Mouse (Mus musculus) thymus, adult 2 months (tissue): Measurements from ENCODE around the gene Ech1. TPM values are rescaled to one million over a fixed set of nuclear protein-coding genes. Genes with fewer than 3 reads are reported as not detected.

ENCODE experiments used
- DNase-seq: peaks from one replicate; pipeline ENCODE4 v3.0.0; 2021
- H3K27ac ChIP-seq: fragments of 200-500 bp; 2 replicates; pipeline ENCODE4 v1.5.1; 2012; ENCODE audit warnings: low read length, control low read depth; ENCODE audit not compliant: control insufficient read depth, insufficient read depth
- H3K27me3 ChIP-seq: fragments of 200-500 bp; 2 replicates; pipeline ENCODE4 v1.6.1; 2012; ENCODE audit warnings: mild to moderate bottlenecking, low read length, moderate library complexity, mixed read lengths; ENCODE audit not compliant: control insufficient read depth, insufficient read depth
- H3K36me3 ChIP-seq: fragments of 200-500 bp; 2 replicates; pipeline ENCODE4 v1.6.1; 2012; ENCODE audit warnings: mild to moderate bottlenecking, low read length, moderate library complexity; ENCODE audit not compliant: control insufficient read depth, insufficient read depth
- H3K4me1 ChIP-seq: fragments of 200-500 bp; replicated peaks from 2 replicates; pipeline ENCODE4 v1.6.1; 2012; ENCODE audit warnings: low read length; ENCODE audit not compliant: control insufficient read depth, insufficient read depth
- H3K4me3 ChIP-seq: fragments of 200-500 bp; 2 replicates; pipeline ENCODE4 v1.5.1; 2012; ENCODE audit warnings: mild to moderate bottlenecking, low read length, control low read depth, moderate library complexity; ENCODE audit not compliant: control insufficient read depth, insufficient read depth
- CTCF ChIP-seq: fragments of 200-500 bp; IDR thresholded peaks from 2 replicates; pipeline ENCODE4 v1.5.1; 2012; ENCODE audit warnings: mild to moderate bottlenecking, control low read depth, low read length, moderate library complexity, borderline replicate concordance; ENCODE audit not compliant: control insufficient read depth, poor library complexity, insufficient read depth; ENCODE audit errors: extremely low read depth
- POLR2A ChIP-seq: fragments of 200-500 bp; IDR thresholded peaks from 2 replicates; pipeline ENCODE4 v1.6.1; 2012; ENCODE audit warnings: mild to moderate bottlenecking, low read length, control low read depth, moderate library complexity; ENCODE audit not compliant: control insufficient read depth, poor library complexity, insufficient read depth; ENCODE audit errors: extremely low read depth
- WGBS: fragments of 180-500 bp; shearing (Covaris S2); methylation state at CpG from one replicate; pipeline ENCODE4 v1.1.7; 2018; 5-methylcytosine and 5-hydroxymethylcytosine counted together
- polyA plus RNA-seq: library from polyadenylated mRNA; depleted of rRNA; stranded (reverse); fragments of >200 nt; gene quantifications from 2 replicates; pipeline ENCODE4 v1.2.3, GENCODE M21; 2012

Gene Ech1
- polyA plus RNA-seq, 1 experiment: 359 TPM

DNA sequence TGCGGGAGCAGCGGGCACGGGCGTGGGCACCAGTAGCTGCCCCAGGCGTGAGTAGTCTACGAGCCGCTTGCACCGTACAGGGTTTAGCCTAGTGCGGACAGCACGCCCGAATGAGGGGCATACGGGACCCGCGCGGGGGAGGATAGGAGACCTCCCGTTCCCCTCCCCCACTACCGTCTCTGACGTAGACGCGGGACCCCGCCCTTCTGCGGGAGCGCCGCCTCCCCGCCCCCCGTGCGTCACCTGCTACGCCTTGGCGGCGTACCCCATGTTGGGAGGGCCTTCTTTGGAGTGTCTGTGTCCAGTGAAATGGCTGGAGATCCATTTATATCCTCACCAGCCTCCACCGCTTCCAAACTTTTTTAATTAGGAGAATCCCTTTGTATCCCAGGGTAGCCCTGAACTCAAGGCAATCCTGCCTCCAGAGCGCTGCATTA, 16.0 kb upstream of the Ech1 start:
- WGBS: 0% methylated on average over 32 of the region's 32 CpGs
- Histone ChIP-seq H3K4me3 (peak overlapping the region; percentile 74), H3K36me3 (peaks cover 10% of the 10 kb centered on the region), H3K4me1 (peaks cover 22% of the 10 kb centered on the region), H3K27me3 (no peaks in the 10 kb centered on the region), H3K27ac (peak overlapping the region; percentile 95)
- DNase-seq: peak; percentile 97
- TF ChIP-seq CTCF (no peak), POLR2A (peak; percentile 91)

GRCm38 (mm10) chr7:28809401-28810089, 15.5 kb upstream of the Ech1 start:
- peaks cover 16% of the 10 kb centered on the region for H3K36me3 ChIP-seq
- peak overlapping the region; percentile 93 for H3K27ac ChIP-seq
- H3K4me3 ChIP-seq: peak overlapping the region; percentile 74
- WGBS: under 1% methylated on average over 35 of the region's 35 CpGs
- DNase-seq: peak; percentile 73
- H3K27me3 ChIP-seq: no peaks in the 10 kb centered on the region
- TF ChIP-seq CTCF (no peak), POLR2A (no peak)
- peaks cover 22% of the 10 kb centered on the region for H3K4me1 ChIP-seq

DNA sequence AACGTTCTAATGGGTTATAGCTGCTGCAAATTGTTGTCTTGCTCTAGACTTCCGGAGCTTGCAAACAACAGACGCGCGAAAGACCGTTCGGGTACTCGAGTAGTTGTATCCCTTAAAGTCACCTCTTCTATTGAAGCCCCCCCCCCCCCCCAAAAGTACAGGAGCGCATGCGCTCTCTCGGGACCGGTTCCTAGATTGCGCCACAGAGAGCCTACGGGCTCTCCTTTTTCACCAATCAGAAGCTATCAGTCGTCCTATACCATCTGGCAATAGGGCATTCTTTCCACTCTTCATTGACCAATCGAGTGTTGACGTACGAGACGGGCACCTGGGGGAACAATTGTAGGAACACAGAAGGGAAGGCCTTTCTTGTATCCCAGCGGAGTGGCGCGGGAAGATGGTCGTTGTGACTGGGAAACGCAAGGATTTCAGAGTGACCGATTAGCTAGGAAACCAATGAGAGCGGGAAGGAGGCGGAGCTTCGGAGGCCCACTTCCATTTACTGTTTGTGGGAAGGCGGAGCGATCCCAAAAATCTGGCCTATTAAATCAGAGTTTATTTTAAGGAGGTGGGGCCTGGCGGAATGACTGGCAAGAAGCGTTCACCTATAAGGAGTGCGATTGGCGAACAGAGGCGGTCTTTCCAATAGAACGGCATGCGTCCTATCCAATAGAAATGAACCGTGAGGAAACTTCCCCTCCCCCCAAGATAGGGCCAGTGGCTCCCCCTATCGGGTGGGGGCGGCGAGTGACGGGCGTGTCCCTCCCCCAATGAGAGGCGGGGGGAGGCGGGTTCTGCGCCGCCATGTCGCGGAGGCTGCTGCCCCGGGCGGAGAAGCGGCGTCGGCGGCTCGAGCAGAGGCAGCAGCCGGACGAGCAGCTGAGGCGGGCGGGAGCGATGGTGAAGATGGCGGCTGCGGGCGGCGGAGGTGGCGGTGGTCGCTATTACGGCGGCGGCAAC, 14.6 kb upstream of the Ech1 start:
- Histone ChIP-seq H3K4me3 (peak overlapping the region; percentile 74), H3K4me1 (peaks cover 22% of the 10 kb centered on the region), H3K27ac (peak overlapping the region; percentile 93), H3K27me3 (no peaks in the 10 kb centered on the region), H3K36me3 (peaks cover 24% of the 10 kb centered on the region)
- DNase-seq: peak; percentile 99
- under 1% methylated on average over 70 of the region's 70 CpGs for WGBS
- TF ChIP-seq POLR2A: peak; percentile 94
- TF ChIP-seq CTCF: no peak

DNA sequence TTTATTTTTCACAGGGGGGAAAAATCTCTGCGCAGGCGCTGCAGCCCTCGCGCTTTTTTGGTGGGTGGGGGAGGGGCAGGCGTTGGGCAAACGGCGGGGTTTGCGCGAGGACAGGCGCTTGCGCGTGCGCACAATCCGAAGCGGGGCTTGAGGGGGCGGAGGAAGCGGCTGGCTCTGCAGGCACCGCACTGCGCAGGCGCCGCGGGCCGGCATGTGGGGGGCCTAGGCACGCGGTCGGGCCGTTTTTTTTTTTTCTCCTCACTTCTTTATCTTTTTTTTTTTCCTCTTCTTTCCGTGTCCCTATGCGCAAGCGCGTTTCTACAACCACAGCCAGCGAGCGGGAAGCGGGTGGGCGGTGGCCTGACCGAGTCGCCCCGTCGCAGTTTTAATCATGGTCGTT, 13.8 kb upstream of the Ech1 start:
- H3K36me3 ChIP-seq: peaks cover 33% of the 10 kb centered on the region
- H3K27me3 ChIP-seq: no peaks in the 10 kb centered on the region
- under 1% methylated on average over 40 of the region's 40 CpGs for WGBS
- peaks cover 27% of the 10 kb centered on the region for H3K4me1 ChIP-seq
- 0 out of 2 replicates have a peak overlapping the region, but pooled peaks have one; percentile 29 for H3K27ac ChIP-seq
- peak; percentile 94 for DNase-seq
- no peak for TF ChIP-seq POLR2A
- TF ChIP-seq CTCF: no peak
- peak overlapping the region; percentile 68 for H3K4me3 ChIP-seq

DNA sequence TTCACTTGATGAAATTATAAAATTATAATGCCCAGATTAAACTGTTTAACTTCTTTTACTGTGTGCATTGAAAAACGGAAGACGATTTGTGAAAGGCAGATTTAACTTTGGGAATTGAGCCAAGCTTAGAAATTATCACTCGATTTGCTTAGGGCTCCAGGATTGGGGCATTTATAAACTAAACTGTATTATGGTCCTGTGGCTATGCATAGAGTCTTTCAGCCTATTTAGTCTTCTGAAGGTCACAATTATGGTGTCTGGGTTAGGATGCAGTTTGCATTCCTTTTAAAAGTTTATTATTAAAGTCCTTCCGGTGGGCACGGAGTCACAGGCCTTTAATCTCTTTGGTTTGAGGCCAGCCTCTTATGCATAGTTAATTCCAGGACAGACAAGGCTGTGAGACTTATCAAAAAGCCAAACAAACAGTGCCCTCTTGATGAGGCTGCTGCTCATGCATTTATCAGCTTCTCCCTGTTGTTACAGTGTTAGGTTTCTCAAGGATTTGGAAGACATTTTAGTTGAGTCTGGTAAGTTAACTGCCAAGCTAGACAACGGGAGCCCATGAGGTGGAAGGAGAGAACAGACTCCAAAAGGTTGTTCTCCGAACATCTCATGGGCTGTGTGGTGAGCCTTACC, 13.3 kb upstream of the Ech1 start:
- Histone ChIP-seq H3K4me1 (peaks cover 27% of the 10 kb centered on the region), H3K27me3 (no peaks in the 10 kb centered on the region), H3K27ac (no peak overlapping the region), H3K4me3 (peak overlapping the region; percentile 68), H3K36me3 (peaks cover 38% of the 10 kb centered on the region)
- DNase-seq: no peak
- no peak for TF ChIP-seq POLR2A
- no peak for TF ChIP-seq CTCF
- WGBS: 4% methylated on average over 7 of the region's 7 CpGs

DNA sequence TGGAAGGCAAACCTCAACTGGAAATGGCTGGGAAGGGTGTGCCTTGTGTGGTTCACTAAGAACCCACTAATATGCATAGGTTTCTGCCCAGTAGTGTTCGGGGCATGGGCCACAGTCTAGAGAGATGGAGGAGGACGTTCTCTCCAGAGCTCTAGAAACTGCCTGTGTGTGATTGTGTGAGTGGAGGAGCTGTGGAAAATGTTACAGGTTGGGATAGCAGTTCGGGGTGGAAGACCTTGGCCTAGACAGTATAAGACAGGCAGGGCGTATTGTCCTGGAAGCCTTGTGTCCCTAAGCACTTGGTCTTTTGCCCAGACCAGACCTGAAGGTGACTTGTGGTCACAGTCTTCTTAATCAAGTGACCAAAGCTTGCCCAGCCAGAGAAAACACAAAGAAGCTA, 12.6 kb upstream of the Ech1 start:
- Histone ChIP-seq H3K4me1 (peaks cover 27% of the 10 kb centered on the region), H3K27me3 (no peaks in the 10 kb centered on the region), H3K4me3 (0 out of 2 replicates have a peak overlapping the region, but pooled peaks have one; percentile 2), H3K27ac (no peak overlapping the region), H3K36me3 (peaks cover 45% of the 10 kb centered on the region)
- DNase-seq: no peak
- 46% methylated on average over 4 of the region's 4 CpGs for WGBS
- no peak for TF ChIP-seq POLR2A
- no peak for TF ChIP-seq CTCF
